Mouse (Mus musculus) thymus, adult 18-20 months (tissue): ENCODE measurements around the gene Dtx2.
"Not testable (repeated sequence)": the region's sequence is repeated elsewhere in the genome, so short reads cannot be mapped to it uniquely, and the experiment has no call there.

Source experiments
- DNase-seq, 2 experiments: peaks; one replicate each; pipeline ENCODE4 v3.0.0; 2022; ENCODE audit warnings: mixed read lengths in 2 of 2

The Dtx2 gene

GRCm38 (mm10) chr5:136027612-136028311 is 33.2 kb downstream of the Dtx2 start:
- DNase-seq: no peak

GRCm38 (mm10) chr5:136034868-136035267 is 40.3 kb downstream of the Dtx2 start:
- DNase-seq: no peak

- DNase-seq: no peak
These were observed 40.7 kb downstream of the Dtx2 start for GRCm38 (mm10) chr5:136035285-136035684.

- DNase-seq: no peak
These were observed 42.1 kb downstream of the Dtx2 start for GRCm38 (mm10) chr5:136036667-136037066.

DNA sequence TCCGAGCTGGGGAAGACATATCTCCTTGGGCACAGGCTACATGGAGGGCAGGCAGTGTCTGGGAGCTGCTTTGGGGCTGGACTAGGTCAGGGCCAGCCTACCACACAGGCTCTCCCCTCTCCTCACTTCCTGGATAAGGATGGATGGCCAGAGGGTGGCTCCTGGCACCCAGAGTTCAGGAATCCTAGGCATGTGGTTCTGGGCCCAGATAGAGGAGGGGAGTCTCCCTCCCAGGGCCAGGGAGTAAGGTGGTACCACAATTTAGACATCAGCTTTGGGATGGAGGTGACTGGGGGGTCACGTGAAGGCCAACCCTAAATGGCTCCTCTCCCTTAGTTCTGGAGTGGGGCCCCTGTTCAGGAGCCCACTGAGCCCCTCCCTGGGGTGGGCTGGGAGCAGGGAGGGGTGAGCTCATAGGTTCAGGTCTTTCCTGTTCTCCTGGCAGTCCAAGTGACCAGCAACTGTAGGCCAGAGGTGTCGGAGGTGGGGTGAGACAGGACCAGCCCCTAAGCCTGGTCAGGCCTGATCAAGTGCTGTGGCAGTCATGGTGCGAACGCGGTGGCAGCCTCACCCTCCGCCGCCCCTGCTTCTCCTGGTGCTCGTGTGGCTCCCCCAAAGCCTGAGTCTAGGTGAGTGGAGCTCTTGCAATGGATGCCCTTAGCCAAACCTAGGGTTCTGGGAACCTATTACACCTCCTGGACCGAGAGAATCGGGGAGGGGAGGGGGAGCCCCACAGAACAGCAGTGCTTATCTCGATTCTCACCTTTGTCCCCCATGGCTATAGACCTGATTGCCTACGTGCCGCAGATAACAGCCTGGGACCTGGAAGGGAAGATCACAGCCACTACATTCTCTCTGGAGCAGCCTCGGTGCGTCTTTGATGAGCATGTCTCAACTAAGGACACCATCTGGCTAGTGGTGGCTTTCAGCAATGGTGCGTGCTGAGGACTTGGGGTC is 43.9 kb downstream of the Dtx2 start, which contains the start of gene Upk3b:
Gene Upk3b, plus strand, starts transcription at position 239 of the 957 bp plus-strand sequence.
- DNase-seq: no peak

GRCm38 (mm10) chr5:136040210-136040609 is 45.6 kb downstream of the Dtx2 start:
- no peak for DNase-seq

DNA sequence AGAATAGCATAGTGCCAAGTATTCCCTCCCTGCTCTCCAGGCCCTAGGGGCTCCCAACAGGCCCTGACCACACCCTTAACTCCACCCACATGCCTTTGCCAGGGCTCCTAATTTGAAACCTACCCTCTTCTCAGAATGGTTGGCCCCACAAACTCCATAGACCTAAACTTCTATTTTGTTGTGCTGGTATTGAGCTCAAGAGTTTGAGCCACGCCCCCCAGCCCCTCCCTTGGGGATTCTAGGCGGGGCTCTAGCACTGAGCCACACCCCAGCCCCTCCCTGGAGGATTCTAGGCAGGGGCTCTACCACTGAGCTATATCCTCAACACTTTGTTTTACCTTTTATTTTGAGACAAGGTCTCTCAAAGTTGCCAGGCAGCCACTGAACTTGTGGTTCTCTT is 46.7 kb downstream of the Dtx2 start:
- no peak for DNase-seq

GRCm38 (mm10) chr5:136041666-136042065 is 47.1 kb downstream of the Dtx2 start:
- DNase-seq: no peak

- DNase-seq: no peak
These were observed 50.3 kb downstream of the Dtx2 start for GRCm38 (mm10) chr5:136044865-136045264.

- DNase-seq: no peak
These were observed 50.8 kb downstream of the Dtx2 start for GRCm38 (mm10) chr5:136045408-136045807.

GRCm38 (mm10) chr5:136045987-136046386 is 51.4 kb downstream of the Dtx2 start:
- DNase-seq: peak; percentile 43 to 57

GRCm38 (mm10) chr5:136048541-136048940 is 53.9 kb downstream of the Dtx2 start:
- DNase-seq: not testable (repeated sequence)

- DNase-seq: no peak
These were observed 55.3 kb downstream of the Dtx2 start for GRCm38 (mm10) chr5:136049926-136050325.

DNA sequence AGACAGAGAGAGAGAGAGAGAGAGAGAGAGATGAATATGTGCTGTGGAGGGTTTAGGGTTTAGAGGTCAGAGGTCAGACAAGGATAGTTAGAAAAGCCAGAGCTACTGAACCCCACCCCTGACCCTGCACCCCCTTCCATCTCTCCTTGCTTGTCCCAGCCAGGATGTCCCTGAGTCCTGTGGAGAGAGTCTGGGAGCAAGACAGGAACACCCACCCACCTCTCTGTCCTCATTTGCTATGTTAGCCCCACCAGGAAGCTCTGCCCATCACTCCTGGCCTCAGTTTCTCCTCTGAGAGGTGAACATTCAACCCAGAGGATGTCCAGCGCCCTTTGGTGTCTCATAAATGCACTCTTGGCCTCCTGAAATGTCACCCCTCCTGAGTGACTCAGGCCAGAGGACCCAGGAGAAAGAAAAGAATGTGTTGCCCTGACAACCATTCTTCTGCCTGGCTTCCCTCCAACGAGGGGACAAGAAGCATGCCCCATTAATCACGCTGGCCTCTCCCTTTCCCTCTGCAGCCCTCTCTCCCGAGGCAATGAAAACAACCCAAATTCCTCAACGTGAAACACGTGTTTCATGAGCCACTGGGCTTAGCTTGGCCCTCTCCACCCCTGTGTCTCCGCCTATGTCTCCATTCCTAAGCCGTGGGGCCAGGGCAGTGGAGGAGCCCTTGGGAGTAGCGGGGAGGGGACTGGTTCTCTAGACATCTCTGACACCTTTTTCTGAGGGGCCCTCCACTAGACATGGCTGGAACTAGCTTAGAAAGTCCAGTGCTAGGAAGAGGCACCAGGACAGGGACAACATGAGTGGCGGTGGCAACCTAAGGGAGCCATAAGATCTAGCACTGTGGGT is 56.9 kb downstream of the Dtx2 start:
- no peak for DNase-seq

- DNase-seq: no peak
These were observed 58.5 kb downstream of the Dtx2 start for GRCm38 (mm10) chr5:136052861-136053655.

DNA sequence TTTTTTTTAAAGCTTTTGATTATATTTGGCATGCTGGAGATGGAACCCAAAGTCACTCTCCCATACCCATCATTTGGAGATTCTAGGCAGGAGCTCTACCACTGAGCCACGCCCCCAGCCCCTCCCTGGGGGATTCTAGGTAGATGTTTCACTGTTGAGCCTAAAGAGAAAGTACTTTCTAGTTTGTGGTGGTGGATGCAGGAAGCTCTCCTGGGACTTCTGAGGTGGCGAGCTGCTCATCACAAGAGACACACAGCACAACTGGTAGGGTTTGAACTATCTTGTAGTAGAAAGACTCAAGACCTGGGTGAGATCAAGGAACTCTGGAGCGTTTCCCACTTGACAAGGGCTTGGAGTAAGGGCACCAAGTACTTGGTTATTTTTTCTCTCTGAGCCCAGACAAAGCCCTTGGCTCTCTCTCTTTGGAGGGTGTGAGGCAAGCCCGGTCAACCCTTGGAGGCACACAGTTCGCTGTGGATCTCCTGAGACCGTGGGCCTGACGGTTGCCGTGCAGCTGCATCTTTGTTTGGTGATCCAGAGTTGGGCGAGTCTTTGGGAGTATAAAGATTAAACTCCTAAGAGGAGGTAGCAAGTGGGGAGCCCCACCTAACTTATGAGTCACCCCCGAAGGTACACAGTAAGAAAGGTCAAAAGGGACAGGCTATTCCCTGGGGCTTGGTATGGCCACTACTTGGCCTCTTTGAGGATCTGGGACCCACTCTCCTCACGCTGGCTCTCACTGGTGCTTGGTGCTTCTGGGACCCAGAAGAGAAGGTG is 59.9 kb downstream of the Dtx2 start, which contains the start of gene Upk3bl:
Gene Upk3bl, plus strand, starts transcription at position 192 of the 777 bp plus-strand sequence.
- no peak for DNase-seq

- DNase-seq: no peak
These were observed 61.5 kb downstream of the Dtx2 start for GRCm38 (mm10) chr5:136056062-136056461.

- no peak for DNase-seq
These were observed 62.5 kb downstream of the Dtx2 start for GRCm38 (mm10) chr5:136057085-136057484.

- peak; percentile 43 for DNase-seq
These were observed 67.0 kb downstream of the Dtx2 start for GRCm38 (mm10) chr5:136061567-136061966.

- no peak for DNase-seq
These were observed 69.3 kb downstream of the Dtx2 start for GRCm38 (mm10) chr5:136063920-136064319.
